Mouse (Mus musculus) heart, adult 2 months (tissue): ENCODE results near the gene Thap11.

Experiments
- CTCF ChIP-seq: fragments of 200-600 bp; IDR thresholded peaks from 2 replicates; pipeline ENCODE4 v1.8.1; 2022; ENCODE audit warnings: antibody characterized with exemption, mild to moderate bottlenecking, moderate library complexity
- EP300 ChIP-seq: fragments of 200-500 bp; IDR thresholded peaks from 2 replicates; pipeline ENCODE4 v1.6.1; 2011; ENCODE audit warnings: low read depth, low read length, control low read depth; ENCODE audit not compliant: insufficient read depth

DNA sequence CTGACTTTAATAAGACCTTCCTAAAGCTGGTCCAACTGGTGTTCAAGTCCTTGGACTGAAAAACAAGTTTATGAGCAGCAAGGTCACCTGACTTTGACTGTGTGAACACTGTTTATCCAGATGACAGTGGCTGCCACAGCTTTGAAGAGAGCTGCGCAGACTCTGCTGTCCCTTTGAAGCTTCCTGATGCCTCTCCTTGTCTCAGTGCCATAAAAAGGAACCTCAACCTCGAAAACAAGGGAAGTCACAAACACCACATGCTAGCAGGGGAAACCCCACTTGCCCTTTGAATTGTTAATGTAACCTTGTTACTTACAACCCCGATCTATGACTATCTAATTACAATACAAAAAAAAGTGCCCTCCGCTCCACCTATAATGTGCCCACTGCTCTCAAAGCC, 29.4 kb upstream of the Thap11 start:
- TF ChIP-seq EP300 (no peak), CTCF (no peak)
